Mouse (Mus musculus): ENCODE measurements around the gene Phf3. TPM values are rescaled to one million over a fixed set of nuclear protein-coding genes. Genes with fewer than 3 reads are reported as not detected.

Gene Phf3
- polyA plus RNA-seq, 1 experiment from 2014 or later: 82.4 TPM

DNA sequence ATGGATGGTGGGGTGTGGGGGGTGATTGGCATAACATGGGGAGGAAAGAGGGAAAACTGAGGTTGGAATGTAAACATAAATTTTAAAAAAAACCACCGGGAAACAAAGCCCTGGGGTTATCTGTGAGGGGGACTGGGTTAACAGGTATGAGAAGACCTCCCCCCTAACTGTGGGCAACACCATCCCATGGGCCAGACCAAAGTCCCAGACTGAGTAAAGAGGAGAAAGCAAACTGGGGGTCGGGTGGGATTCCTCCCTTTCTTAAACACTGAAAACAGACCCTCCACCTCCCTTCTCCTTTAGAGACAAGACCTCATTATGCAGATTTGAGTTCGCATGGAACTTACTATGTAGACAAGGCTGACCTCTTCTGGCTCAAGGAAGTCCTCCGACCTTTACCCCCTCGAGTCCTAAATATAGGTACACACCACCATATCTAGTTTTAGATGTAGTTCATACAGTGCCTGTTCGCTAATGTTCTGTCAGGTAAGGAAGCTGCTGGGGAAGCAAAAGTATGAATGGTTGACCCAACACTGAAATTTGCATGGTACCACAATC lies 74.4 kb downstream of the Phf3 start:
- no peaks in the 10 kb centered on the region for H3K79me2 ChIP-seq (ENCODE audit: inconsistent target)
- H3K27ac ChIP-seq: no peak overlapping the region
- peaks cover 13% of the 10 kb centered on the region for H3K36me3 ChIP-seq (ENCODE audit: inconsistent target)
- no peak overlapping the region for H3K4me3 ChIP-seq (ENCODE audit: inconsistent target)
- WGBS (ENCODE audit: missing documents): 90% methylated on average over 6 of the region's 6 CpGs

DNA sequence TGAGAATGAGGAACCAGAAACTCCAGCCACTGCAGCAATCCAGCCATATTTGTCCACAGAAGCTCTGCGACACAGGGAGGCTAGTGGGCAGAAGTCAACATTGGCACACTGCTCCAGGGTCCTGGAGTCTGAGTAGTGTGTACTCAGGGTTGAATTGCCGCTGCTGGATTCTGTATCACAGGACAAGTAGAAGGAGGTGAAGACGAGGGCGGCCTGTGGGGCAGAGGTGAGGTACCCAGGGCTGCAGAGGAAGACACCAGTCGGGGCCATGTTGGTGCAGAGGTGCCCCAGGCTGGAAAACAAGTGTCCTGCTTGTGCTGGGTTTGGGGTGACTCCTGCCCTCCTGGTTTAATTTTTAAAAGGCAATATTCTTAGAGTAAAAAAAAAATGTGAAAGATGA lies 79.1 kb downstream of the Phf3 start:
- Histone ChIP-seq H3K27ac (no peak overlapping the region), H3K36me3 (ENCODE audit: inconsistent target) (no peaks in the 10 kb centered on the region), H3K4me3 (ENCODE audit: inconsistent target) (no peak overlapping the region), H3K79me2 (ENCODE audit: inconsistent target) (no peaks in the 10 kb centered on the region)
- 89% methylated on average over 5 of the region's 5 CpGs for WGBS (ENCODE audit: missing documents)

- Histone ChIP-seq H3K27ac (no peak overlapping the region), H3K79me2 (ENCODE audit: inconsistent target) (no peaks in the 10 kb centered on the region), H3K4me3 (ENCODE audit: inconsistent target) (no peak overlapping the region), H3K36me3 (ENCODE audit: inconsistent target) (no peaks in the 10 kb centered on the region)
- WGBS (ENCODE audit: missing documents): 71% methylated on average over 7 of the region's 7 CpGs
These were observed 80.3 kb downstream of the Phf3 start for GRCm38 (mm10) chr1:30793357-30793883.

DNA sequence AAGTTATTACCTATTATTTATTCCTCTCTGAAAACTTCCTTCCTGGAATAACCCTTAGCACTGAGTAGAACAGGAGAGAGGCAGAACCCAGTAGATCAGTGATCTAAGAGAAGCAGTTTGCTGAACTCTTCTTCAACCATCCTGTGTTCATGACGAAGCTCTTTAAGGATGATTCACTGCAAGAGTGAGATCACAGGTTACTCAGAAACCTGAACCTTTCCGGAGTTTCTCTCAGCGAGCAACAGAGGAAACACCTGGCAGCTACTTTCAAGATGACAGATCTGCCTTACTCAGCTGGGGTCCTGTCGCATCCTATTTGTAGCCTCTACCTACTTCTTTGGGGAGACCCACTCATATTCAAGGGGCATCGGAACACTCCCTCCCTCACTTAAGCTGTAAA lies 80.8 kb downstream of the Phf3 start:
- WGBS (ENCODE audit: missing documents): 10% methylated on average over 5 of the region's 5 CpGs
- H3K4me3 ChIP-seq (ENCODE audit: inconsistent target): no peak overlapping the region
- H3K79me2 ChIP-seq (ENCODE audit: inconsistent target): no peaks in the 10 kb centered on the region
- no peak overlapping the region for H3K27ac ChIP-seq
- no peaks in the 10 kb centered on the region for H3K36me3 ChIP-seq (ENCODE audit: inconsistent target)

GRCm38 (mm10) chr1:30790220-30790619 lies 83.5 kb downstream of the Phf3 start:
- no peaks in the 10 kb centered on the region for H3K79me2 ChIP-seq (ENCODE audit: inconsistent target)
- H3K4me3 ChIP-seq (ENCODE audit: inconsistent target): no peak overlapping the region
- H3K27ac ChIP-seq: no peak overlapping the region
- 100% methylated on average over 1 of the region's 1 CpGs for WGBS (ENCODE audit: missing documents)
- no peaks in the 10 kb centered on the region for H3K36me3 ChIP-seq (ENCODE audit: inconsistent target)

DNA sequence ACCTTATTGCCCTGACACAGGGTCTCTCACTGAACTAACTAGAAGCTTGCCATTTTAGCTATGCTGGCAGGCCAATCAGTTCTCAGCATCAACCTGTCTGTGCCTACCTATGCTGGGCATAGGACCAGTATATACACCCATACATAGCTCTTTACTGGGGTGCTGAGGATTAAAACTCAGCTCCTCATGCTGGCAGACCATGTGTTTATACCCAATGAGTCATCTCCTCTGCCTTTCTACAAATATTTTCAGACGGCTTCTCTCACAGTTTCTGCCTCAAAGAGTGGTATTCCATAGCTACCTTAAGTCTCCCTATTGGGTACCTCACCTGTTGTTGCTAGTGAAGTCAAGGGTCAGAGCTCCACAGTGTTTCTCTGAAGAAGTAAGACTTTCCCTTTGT lies 84.0 kb downstream of the Phf3 start:
- no peaks in the 10 kb centered on the region for H3K79me2 ChIP-seq (ENCODE audit: inconsistent target)
- no peaks in the 10 kb centered on the region for H3K36me3 ChIP-seq (ENCODE audit: inconsistent target)
- H3K4me3 ChIP-seq (ENCODE audit: inconsistent target): no peak overlapping the region
- H3K27ac ChIP-seq: no peak overlapping the region
- 86% methylated on average over 1 of the region's 1 CpGs for WGBS (ENCODE audit: missing documents)

DNA sequence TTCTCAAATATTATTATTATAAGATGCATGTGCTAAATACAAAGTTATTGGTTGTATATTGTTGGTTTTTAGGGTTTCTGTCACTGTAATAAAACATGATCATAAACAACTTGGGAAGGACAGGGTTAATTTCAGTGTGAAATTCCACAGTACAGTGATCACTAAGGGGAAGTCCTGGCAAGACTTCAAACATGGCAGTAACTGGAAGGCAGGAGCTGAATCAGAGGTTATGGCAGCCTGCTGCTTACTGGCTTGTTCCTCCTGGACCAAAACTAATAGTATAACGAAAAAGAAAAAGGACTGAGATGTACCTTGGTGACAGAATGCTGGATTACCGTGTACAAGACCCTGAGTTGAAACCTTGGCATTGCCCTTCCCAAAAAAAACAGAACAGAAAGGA lies 84.7 kb downstream of the Phf3 start:
- Histone ChIP-seq H3K27ac (no peak overlapping the region), H3K79me2 (ENCODE audit: inconsistent target) (no peaks in the 10 kb centered on the region), H3K36me3 (ENCODE audit: inconsistent target) (no peaks in the 10 kb centered on the region), H3K4me3 (ENCODE audit: inconsistent target) (no peak overlapping the region)
- WGBS (ENCODE audit: missing documents): 85% methylated on average over 2 of the region's 2 CpGs

DNA sequence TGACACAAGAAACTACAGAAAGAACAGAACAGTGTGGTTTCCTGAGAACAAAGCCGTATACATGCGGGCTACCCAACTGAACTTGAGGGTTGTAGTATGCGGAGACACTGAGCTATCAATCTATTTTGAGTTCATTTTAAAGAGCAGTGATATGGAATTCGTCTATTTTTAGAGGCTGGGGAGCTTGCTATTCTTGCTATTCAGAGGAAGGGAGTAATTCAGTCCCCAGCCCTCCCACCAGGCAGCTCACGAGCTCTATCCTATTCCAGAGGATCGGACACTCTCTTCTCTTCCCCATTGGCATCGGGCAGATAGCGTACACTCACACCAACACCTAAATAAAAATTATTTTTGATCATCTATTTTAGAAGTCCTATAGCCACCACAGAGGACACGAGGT lies 87.1 kb downstream of the Phf3 start:
- Histone ChIP-seq H3K4me3 (ENCODE audit: inconsistent target) (no peak overlapping the region), H3K79me2 (ENCODE audit: inconsistent target) (no peaks in the 10 kb centered on the region), H3K27ac (no peak overlapping the region), H3K36me3 (ENCODE audit: inconsistent target) (no peaks in the 10 kb centered on the region)
- WGBS (ENCODE audit: missing documents): 89% methylated on average over 7 of the region's 9 CpGs

DNA sequence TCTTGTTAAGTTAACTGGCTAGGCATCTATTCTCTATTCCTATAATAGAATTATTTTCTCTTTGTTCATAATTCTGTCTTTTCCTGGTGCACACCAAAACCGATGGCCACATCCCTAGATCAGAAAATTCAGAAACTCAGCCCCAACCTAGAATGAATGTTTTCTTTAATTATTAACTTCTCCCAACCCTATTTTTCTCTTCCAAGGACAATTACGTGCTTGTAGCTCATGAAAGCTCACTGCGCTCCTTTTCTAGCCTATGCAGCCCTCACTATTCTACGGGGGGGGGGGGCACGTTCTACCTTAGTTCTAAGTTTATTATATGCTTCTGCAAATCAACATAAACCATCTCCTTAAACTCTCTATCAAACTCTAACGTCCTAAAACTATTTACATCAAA lies 90.0 kb downstream of the Phf3 start:
- no peaks in the 10 kb centered on the region for H3K79me2 ChIP-seq (ENCODE audit: inconsistent target)
- H3K36me3 ChIP-seq (ENCODE audit: inconsistent target): no peaks in the 10 kb centered on the region
- WGBS (ENCODE audit: missing documents): 81% methylated on average over 6 of the region's 6 CpGs
- no peak overlapping the region for H3K27ac ChIP-seq
- H3K4me3 ChIP-seq (ENCODE audit: inconsistent target): no peak overlapping the region

- Histone ChIP-seq H3K27ac (no peak overlapping the region), H3K36me3 (ENCODE audit: inconsistent target) (no peaks in the 10 kb centered on the region), H3K4me3 (ENCODE audit: inconsistent target) (no peak overlapping the region), H3K79me2 (ENCODE audit: inconsistent target) (no peaks in the 10 kb centered on the region)
- WGBS (ENCODE audit: missing documents): 69% methylated on average over 6 of the region's 6 CpGs
These were observed 93.4 kb downstream of the Phf3 start for GRCm38 (mm10) chr1:30780293-30780692.

GRCm38 (mm10) chr1:30779562-30779961 lies 94.2 kb downstream of the Phf3 start:
- H3K4me3 ChIP-seq (ENCODE audit: inconsistent target): no peak overlapping the region
- no peaks in the 10 kb centered on the region for H3K36me3 ChIP-seq (ENCODE audit: inconsistent target)
- no peaks in the 10 kb centered on the region for H3K79me2 ChIP-seq (ENCODE audit: inconsistent target)
- H3K27ac ChIP-seq: no peak overlapping the region; the same call in 1 of the 2 replicates
- 66% methylated on average over 3 of the region's 3 CpGs for WGBS (ENCODE audit: missing documents)

GRCm38 (mm10) chr1:30778374-30779005 lies 95.2 kb downstream of the Phf3 start:
- Histone ChIP-seq H3K4me3 (ENCODE audit: inconsistent target) (no peak overlapping the region), H3K79me2 (ENCODE audit: inconsistent target) (no peaks in the 10 kb centered on the region), H3K27ac (no peak overlapping the region), H3K36me3 (ENCODE audit: inconsistent target) (no peaks in the 10 kb centered on the region)
- 13% methylated on average over 13 of the region's 14 CpGs for WGBS (ENCODE audit: missing documents)

GRCm38 (mm10) chr1:30776196-30776595 lies 97.5 kb downstream of the Phf3 start:
- no peaks in the 10 kb centered on the region for H3K36me3 ChIP-seq (ENCODE audit: inconsistent target)
- WGBS (ENCODE audit: missing documents): 79% methylated on average over 2 of the region's 2 CpGs
- H3K27ac ChIP-seq: no peak overlapping the region
- H3K79me2 ChIP-seq (ENCODE audit: inconsistent target): no peaks in the 10 kb centered on the region
- no peak overlapping the region for H3K4me3 ChIP-seq (ENCODE audit: inconsistent target)

DNA sequence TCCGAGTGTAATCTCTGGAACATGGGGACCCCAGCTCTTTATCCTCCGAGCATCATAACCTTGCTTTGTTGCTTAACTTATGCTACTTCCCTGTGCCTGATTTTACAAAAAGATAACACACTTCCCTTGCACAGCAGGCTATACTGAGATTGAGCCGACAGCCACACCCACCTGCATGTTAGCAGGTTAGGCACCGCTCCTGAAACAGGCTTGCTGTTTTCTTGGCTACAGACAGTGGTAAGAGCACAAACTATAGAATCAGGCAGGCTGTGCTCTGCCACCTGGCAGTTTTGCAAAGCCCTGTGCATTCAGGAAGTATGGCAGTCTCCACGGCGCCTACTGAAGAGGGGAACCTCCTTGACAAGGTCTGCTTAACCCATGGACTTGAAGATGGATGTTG lies 100.1 kb downstream of the Phf3 start:
- H3K79me2 ChIP-seq (ENCODE audit: inconsistent target): no peaks in the 10 kb centered on the region
- no peak overlapping the region for H3K4me3 ChIP-seq (ENCODE audit: inconsistent target)
- no peaks in the 10 kb centered on the region for H3K36me3 ChIP-seq (ENCODE audit: inconsistent target)
- 54% methylated on average over 6 of the region's 6 CpGs for WGBS (ENCODE audit: missing documents)
- no peak overlapping the region for H3K27ac ChIP-seq

GRCm38 (mm10) chr1:30772851-30773250 lies 100.9 kb downstream of the Phf3 start:
- Histone ChIP-seq H3K36me3 (ENCODE audit: inconsistent target) (no peaks in the 10 kb centered on the region), H3K4me3 (ENCODE audit: inconsistent target) (no peak overlapping the region), H3K27ac (no peak overlapping the region), H3K79me2 (ENCODE audit: inconsistent target) (no peaks in the 10 kb centered on the region)
- WGBS (ENCODE audit: missing documents): 86% methylated on average over 7 of the region's 7 CpGs

DNA sequence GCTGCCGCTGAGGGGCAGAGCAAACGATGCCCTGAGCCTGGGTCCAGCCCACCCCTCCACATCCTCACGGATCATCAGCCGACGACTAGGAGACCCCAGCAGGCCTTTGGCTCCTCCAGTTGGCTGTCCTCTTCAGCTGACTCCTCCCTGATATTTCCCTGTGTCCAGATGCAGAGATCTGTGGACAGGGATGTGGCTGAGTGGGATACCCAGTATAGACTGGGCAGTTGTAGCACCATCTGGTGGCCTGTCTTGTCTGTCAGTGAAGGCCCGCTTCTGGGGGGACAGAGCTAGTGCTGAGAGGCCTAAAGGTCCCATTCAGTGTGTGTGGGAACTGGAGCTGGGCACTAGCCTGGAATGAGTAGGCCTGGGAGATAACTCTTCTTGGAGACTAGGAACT lies 101.9 kb downstream of the Phf3 start:
- H3K27ac ChIP-seq: no peak overlapping the region
- H3K36me3 ChIP-seq (ENCODE audit: inconsistent target): no peaks in the 10 kb centered on the region
- 88% methylated on average over 6 of the region's 6 CpGs for WGBS (ENCODE audit: missing documents)

More for the DNA sequence above, 101.9 kb downstream of the Phf3 start:
- H3K4me3 ChIP-seq (ENCODE audit: inconsistent target): no peak overlapping the region
- H3K79me2 ChIP-seq (ENCODE audit: inconsistent target): no peaks in the 10 kb centered on the region

Data from macrophage (primary cell).